Mouse (Mus musculus) ES-Bruce4 (cell line): ENCODE measurements around the gene Pcare. TPM values are rescaled to one million over a fixed set of nuclear protein-coding genes. Genes with fewer than 3 reads are reported as not detected.

Source experiments
- H3K27ac ChIP-seq: 2 replicates; pipeline ENCODE4 v1.5.1; 2012; ENCODE audit warnings: low read length, inconsistent platforms; ENCODE audit not compliant: insufficient read depth
- H3K27me3 ChIP-seq: 2 replicates; pipeline ENCODE4 v1.6.1; 2012; ENCODE audit warnings: mild to moderate bottlenecking, low read length, inconsistent platforms; ENCODE audit not compliant: control insufficient read depth, poor library complexity, insufficient read depth, severe bottlenecking
- H3K36me3 ChIP-seq: 2 replicates; pipeline ENCODE4 v1.6.1; 2012; ENCODE audit warnings: inconsistent platforms, mild to moderate bottlenecking, low read length, moderate library complexity; ENCODE audit not compliant: control insufficient read depth, poor library complexity, insufficient read depth, severe bottlenecking
- H3K4me1 ChIP-seq: one replicate; pipeline ENCODE4 v1.8.1; 2011; ENCODE audit warnings: low read length; ENCODE audit not compliant: control insufficient read depth, insufficient read depth
- H3K4me3 ChIP-seq: 2 replicates; pipeline ENCODE4 v1.5.1; 2011; ENCODE audit warnings: low read depth, mild to moderate bottlenecking, low read length
- H3K9ac ChIP-seq: 2 replicates; pipeline ENCODE4 v1.6.1; 2012; ENCODE audit warnings: low read depth, mild to moderate bottlenecking, inconsistent platforms; ENCODE audit not compliant: poor library complexity, severe bottlenecking
- H3K9me3 ChIP-seq: replicated peaks from 2 replicates; pipeline ENCODE4 v1.6.1; 2012; ENCODE audit warnings: mild to moderate bottlenecking, low read length, inconsistent platforms; ENCODE audit not compliant: control insufficient read depth, poor library complexity, insufficient read depth, severe bottlenecking
- CTCF ChIP-seq: IDR thresholded peaks from one replicate; pipeline ENCODE4 v1.8.1; 2011; ENCODE audit warnings: low read depth, low read length
- EP300 ChIP-seq: IDR thresholded peaks from 2 replicates; pipeline ENCODE4 v1.6.1; 2011; ENCODE audit warnings: low read depth, low read length; ENCODE audit not compliant: insufficient read depth
- POLR2A ChIP-seq: IDR thresholded peaks from one replicate; pipeline ENCODE4 v1.8.1; 2011; ENCODE audit warnings: low read length; ENCODE audit not compliant: insufficient read depth
- polyA plus RNA-seq: library from polyadenylated mRNA; stranded (reverse); fragments of >200 nt; gene quantifications from 2 replicates; pipeline ENCODE4 v1.2.4, GENCODE M21; 2011; ENCODE audit warnings: low read depth; ENCODE audit not compliant: missing spikeins, insufficient read depth, insufficient read length

The Pcare gene
- polyA plus RNA-seq, 1 experiment: not detected

DNA sequence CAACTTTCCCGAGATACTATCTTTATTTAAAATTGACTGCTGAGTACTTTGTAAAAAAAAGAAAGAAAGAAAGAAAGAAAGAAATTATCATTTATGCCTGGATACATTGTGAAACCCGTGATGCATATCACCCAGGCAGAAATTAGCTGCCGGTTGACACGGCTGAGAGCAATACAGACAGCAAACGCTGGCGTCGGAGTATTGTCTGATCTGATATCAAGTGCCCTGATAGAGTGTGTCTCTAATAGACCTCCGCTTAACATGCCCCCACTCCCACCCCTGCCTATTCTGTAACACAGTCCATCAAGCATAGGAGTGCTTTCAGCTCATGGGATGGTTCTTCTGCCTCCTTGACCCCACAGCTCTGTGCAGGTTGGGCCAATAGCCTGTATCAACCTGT lies 5.1 kb downstream of the Pcare start:
- no peak overlapping the region for H3K27ac ChIP-seq
- no peaks in the 10 kb centered on the region for H3K4me1 ChIP-seq
- H3K4me3 ChIP-seq: no peak overlapping the region
- H3K9me3 ChIP-seq: no peaks in the 10 kb centered on the region
- TF ChIP-seq CTCF: no peak
- TF ChIP-seq EP300: no peak
- no peak for TF ChIP-seq POLR2A
- no peaks in the 10 kb centered on the region for H3K36me3 ChIP-seq
- H3K9ac ChIP-seq: no peak overlapping the region
- H3K27me3 ChIP-seq: no peaks in the 10 kb centered on the region

DNA sequence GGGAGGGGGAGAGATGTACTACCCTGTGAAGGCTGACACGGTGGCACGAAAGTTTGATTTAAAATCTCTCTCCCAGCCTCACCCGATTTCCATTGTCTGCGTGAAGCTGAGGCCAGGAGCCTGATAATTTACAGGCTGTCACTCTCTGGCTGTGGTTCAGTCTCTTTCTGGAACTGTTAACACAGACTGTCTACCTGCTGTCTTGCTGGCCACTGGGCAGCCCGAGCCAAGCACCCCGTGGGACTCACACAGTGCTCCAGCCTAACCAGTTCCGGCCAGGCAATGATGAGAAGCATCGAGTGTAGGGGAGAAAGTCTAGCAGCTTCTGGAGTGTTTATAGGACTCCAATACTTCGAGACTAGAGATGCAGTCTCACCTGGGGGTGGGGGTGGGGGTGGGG lies 6.6 kb downstream of the Pcare start:
- Histone ChIP-seq H3K9ac (no peak overlapping the region), H3K36me3 (no peaks in the 10 kb centered on the region), H3K9me3 (no peaks in the 10 kb centered on the region), H3K27ac (no peak overlapping the region), H3K4me1 (no peaks in the 10 kb centered on the region), H3K4me3 (no peak overlapping the region), H3K27me3 (no peaks in the 10 kb centered on the region)
- TF ChIP-seq POLR2A: no peak
- no peak for TF ChIP-seq CTCF
- TF ChIP-seq EP300: no peak

GRCm38 (mm10) chr17:71742935-71743334 lies 9.8 kb downstream of the Pcare start:
- no peaks in the 10 kb centered on the region for H3K9me3 ChIP-seq
- no peaks in the 10 kb centered on the region for H3K4me1 ChIP-seq
- no peaks in the 10 kb centered on the region for H3K27me3 ChIP-seq
- no peak overlapping the region for H3K4me3 ChIP-seq
- TF ChIP-seq POLR2A (no peak), EP300 (no peak), CTCF (no peak)
- H3K36me3 ChIP-seq: no peaks in the 10 kb centered on the region
- H3K9ac ChIP-seq: no peak overlapping the region
- H3K27ac ChIP-seq: no peak overlapping the region

DNA sequence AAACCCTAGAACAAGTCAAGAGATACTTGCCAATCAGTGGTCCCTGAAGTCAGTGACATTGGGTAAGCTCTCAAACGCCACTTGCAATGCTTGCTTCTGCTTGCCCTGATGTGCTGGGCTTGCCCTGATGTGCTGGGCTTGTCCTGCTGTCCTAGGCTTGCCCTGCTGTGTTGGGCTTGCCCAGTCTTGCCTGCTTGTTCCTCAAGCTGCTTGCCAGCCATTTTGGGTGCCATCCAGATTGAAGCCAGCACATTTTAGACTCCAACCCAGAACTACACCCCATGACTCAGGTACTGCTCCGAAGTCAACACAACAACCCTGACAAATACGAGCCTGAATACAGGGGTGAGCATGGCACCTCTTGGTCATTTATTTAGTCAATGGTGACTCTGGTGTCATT lies 10.5 kb downstream of the Pcare start:
- Histone ChIP-seq H3K4me3 (no peak overlapping the region), H3K27ac (no peak overlapping the region), H3K9ac (no peak overlapping the region), H3K9me3 (no peaks in the 10 kb centered on the region), H3K36me3 (no peaks in the 10 kb centered on the region), H3K4me1 (no peaks in the 10 kb centered on the region), H3K27me3 (no peaks in the 10 kb centered on the region)
- TF ChIP-seq POLR2A (no peak), CTCF (no peak), EP300 (no peak)

DNA sequence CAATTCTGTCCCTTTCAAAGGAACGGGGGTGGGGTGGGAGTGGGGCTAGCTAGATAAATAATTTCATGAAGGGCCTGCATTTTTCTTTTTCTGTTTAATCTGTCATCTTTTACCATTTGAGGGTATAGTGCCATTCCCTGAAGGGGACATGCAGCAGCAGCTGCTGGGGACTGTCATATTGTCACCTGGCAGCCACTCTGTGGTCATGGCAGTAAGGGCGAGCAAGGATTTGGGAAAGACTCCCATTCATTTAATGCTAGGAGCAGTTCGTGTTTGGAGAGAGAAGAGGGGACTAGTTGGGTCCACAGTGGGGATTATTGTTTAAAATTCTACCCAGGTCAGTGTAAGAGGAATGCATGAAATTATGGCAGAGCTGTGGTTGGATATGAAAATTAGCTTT lies 16.3 kb downstream of the Pcare start:
- no peaks in the 10 kb centered on the region for H3K27me3 ChIP-seq
- H3K4me1 ChIP-seq: no peaks in the 10 kb centered on the region
- H3K4me3 ChIP-seq: no peak overlapping the region
- H3K9me3 ChIP-seq: no peaks in the 10 kb centered on the region
- H3K27ac ChIP-seq: no peak overlapping the region
- TF ChIP-seq CTCF (no peak), POLR2A (no peak), EP300 (no peak)
- H3K9ac ChIP-seq: no peak overlapping the region
- H3K36me3 ChIP-seq: no peaks in the 10 kb centered on the region

DNA sequence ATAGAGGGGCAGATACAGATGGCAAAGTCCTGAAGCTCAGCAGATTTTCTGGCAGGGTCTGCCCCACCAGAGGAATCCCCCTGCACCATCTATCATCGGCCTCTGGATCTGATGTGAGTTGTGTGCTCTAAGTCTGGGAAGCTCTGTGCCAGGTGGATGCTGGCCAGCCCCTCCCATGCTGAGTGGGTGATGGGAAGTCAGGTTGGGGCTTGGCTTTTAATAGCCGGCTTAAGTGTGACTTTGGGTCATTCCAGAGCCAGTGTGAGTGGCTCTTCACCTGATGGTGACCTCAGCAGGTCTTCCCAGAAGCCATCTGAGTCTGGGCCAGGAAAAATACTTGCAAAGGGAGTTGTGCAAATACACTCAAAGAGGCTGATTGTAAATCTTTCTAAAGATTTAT lies 22.0 kb downstream of the Pcare start:
- no peaks in the 10 kb centered on the region for H3K27me3 ChIP-seq
- H3K36me3 ChIP-seq: no peaks in the 10 kb centered on the region
- no peak overlapping the region for H3K4me3 ChIP-seq
- no peaks in the 10 kb centered on the region for H3K4me1 ChIP-seq
- no peak overlapping the region for H3K27ac ChIP-seq
- TF ChIP-seq POLR2A: no peak
- no peaks in the 10 kb centered on the region for H3K9me3 ChIP-seq
- no peak overlapping the region for H3K9ac ChIP-seq

DNA sequence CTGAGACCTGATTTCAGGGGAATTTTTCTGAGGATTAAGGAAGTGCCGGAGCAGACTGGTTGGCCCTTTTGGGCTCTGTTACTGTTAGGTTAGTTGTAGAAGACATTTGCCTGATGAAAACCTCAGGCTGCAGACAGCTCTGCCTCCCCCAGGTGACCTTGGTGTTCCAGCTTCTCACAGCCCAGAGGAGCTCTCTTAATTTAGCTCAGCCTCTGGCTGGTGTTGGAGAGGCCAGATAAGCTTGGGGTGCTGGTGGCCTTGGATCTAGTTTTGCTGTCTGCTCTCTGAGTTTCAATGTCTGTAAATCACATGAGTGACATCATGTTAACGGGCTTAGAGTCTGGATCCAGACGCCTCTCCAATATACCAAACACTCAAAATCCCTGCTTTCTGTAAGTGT lies 31.7 kb downstream of the Pcare start:
- Histone ChIP-seq H3K4me1 (no peaks in the 10 kb centered on the region), H3K9me3 (no peaks in the 10 kb centered on the region), H3K4me3 (no peak overlapping the region), H3K9ac (no peak overlapping the region), H3K36me3 (no peaks in the 10 kb centered on the region), H3K27ac (no peak overlapping the region), H3K27me3 (no peaks in the 10 kb centered on the region)
- TF ChIP-seq POLR2A (no peak), CTCF (no peak), EP300 (no peak)
